Mouse (Mus musculus): ENCODE results near the gene Csnk2a2.

- TF ChIP-seq CTCF (IDR thresholded peaks at IDR 0.05; ENCODE audit: extremely low read depth, insufficient read depth, insufficient read length, insufficient replicate concordance) = no peak
- no peak for TF ChIP-seq POLR2A (IDR thresholded peaks at IDR 0.05; ENCODE audit: low read depth, low read length)
Observed at GRCm38 (mm10) chr8:95435471-95435870, 54.4 kb downstream of the Csnk2a2 start.
